Mouse (Mus musculus) heart, embryonic 15.5 days (tissue): ENCODE data around the gene Copz2. TPM values are rescaled to one million over a fixed set of nuclear protein-coding genes. Genes with fewer than 3 reads are reported as not detected.
"Not testable (repeated sequence)": the region's sequence is repeated elsewhere in the genome, so short reads cannot be mapped to it uniquely, and the experiment has no call there.

ENCODE experiments used
- ATAC-seq: fragments of 200-750 bp; cut with Nextera tagmentation; replicated peaks from 2 replicates; pipeline ENCODE4 v1.8.0; 2017; ENCODE audit warnings: low read depth, moderate TSS enrichment; ENCODE audit not compliant: insufficient number of reproducible peaks, insufficient read depth, low FRiP score
- H3K27ac ChIP-seq: fragments of 300-500 bp; sonication (generic); 2 replicates; pipeline ENCODE4 v1.5.1; 2015; ENCODE audit warnings: mild to moderate bottlenecking, inconsistent platforms
- H3K27me3 ChIP-seq: fragments of 300-500 bp; sonication (generic); 2 replicates; pipeline ENCODE4 v1.6.1; 2015; ENCODE audit warnings: inconsistent platforms
- H3K36me3 ChIP-seq: fragments of 300-500 bp; sonication (generic); 2 replicates; pipeline ENCODE4 v1.6.1; 2015; ENCODE audit warnings: mild to moderate bottlenecking, inconsistent platforms
- H3K4me1 ChIP-seq: fragments of 300-500 bp; sonication (generic); replicated peaks from 2 replicates; pipeline ENCODE4 v1.6.1; 2015; ENCODE audit warnings: inconsistent platforms
- H3K4me2 ChIP-seq: fragments of 300-500 bp; sonication (generic); 2 replicates; pipeline ENCODE4 v1.6.1; 2015; ENCODE audit warnings: inconsistent platforms, mild to moderate bottlenecking, moderate library complexity
- H3K4me3 ChIP-seq: fragments of 300-500 bp; sonication (generic); 2 replicates; pipeline ENCODE4 v1.5.1; 2015; ENCODE audit warnings: mild to moderate bottlenecking, inconsistent platforms
- H3K9ac ChIP-seq: fragments of 300-500 bp; sonication (generic); 2 replicates; pipeline ENCODE4 v1.6.1; 2015; ENCODE audit warnings: mild to moderate bottlenecking, inconsistent platforms
- H3K9me3 ChIP-seq: fragments of 300-500 bp; sonication (generic); replicated peaks from 2 replicates; pipeline ENCODE4 v1.6.1; 2016; ENCODE audit warnings: inconsistent platforms
- WGBS: fragments of 180-500 bp; shearing (Covaris S2); methylation state at CpG from one replicate; pipeline ENCODE4 v1.1.7; 2015; ENCODE audit warnings: mixed read lengths; 5-methylcytosine and 5-hydroxymethylcytosine counted together
- polyA plus RNA-seq: library from polyadenylated mRNA; unstranded; fragments of >200 nt; fragmentation: Nextera tagmentation; extraction: Ambion mirVana; gene quantifications from 2 replicates; pipeline ENCODE4 v1.2.1, GENCODE M21; 2015

The Copz2 gene
- 120 and 122 TPM in 2 replicates for polyA plus RNA-seq

GRCm38 (mm10) chr11:96849681-96850467, at the start of gene Copz2:
TSS of gene Copz2 (plus strand) at chr11:96849870.
- peak within 1 kb of the TSS; percentile 65 for H3K27ac ChIP-seq
- H3K27me3 ChIP-seq = no peaks in the 10 kb centered on the region
- 0 out of 2 replicates have a peak, but pooled peaks cover 11% of the 10 kb centered on the region for H3K36me3 ChIP-seq
- peaks cover 8% of the 10 kb centered on the region for H3K4me1 ChIP-seq
- peak within 1 kb of the TSS; percentile 65 for H3K4me3 ChIP-seq
- WGBS = 1% methylated on average over 56 of the region's 60 CpGs
- ATAC-seq = peak; percentile 92
- no peaks in the 10 kb centered on the region for H3K9me3 ChIP-seq
- H3K4me2 ChIP-seq = peak within 1 kb of the TSS; percentile 84
- peak within 1 kb of the TSS; percentile 74 for H3K9ac ChIP-seq

DNA sequence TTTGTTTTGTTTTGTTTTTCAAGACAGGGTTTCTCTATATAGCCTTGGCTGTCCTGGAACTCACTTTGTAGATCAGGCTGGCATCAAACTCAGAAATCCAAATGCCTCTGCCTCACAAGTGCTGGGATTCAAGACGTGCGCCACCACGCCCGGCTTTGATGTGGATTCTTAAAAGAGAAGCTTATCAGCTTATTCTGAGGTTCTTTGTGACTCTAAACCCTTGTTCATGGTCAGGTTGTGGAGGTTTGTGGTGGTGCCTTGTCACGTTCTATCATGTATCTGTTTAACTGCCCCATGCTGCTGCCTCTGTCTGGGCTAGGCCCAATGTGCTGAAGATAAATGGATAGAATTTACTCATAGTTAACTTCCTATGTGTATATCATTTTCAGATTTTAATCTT, 44.1 kb upstream of the Copz2 start:
- 88% methylated on average over 5 of the region's 5 CpGs for WGBS

DNA sequence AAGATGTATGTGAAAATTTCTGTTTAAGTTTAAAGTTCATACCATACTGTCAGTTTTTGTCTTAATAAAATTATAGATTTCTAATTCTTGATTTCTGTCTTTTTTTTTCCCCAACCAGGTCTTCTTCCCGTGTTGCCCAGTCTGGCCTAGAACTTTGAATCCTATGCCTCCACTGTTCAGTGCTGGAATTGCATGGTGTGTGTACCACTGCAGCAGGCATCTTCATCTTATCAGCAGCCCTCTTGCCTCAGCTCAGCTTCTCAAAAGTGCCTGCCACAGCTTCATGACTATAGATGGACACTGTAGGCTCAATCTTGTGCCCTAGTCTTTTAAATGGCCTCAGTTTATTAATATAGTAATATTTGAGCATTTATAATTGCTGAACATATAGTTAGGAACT, 41.6 kb upstream of the Copz2 start:
- no peak overlapping the region for H3K27ac ChIP-seq
- H3K9ac ChIP-seq = no peak overlapping the region
- WGBS = 38% methylated on average over 1 of the region's 1 CpGs
- H3K4me3 ChIP-seq = no peak overlapping the region
- H3K4me1 ChIP-seq = no peaks in the 10 kb centered on the region
- no peak for ATAC-seq
- H3K36me3 ChIP-seq = peaks cover 71% of the 10 kb centered on the region
- no peaks in the 10 kb centered on the region for H3K27me3 ChIP-seq
- no peak overlapping the region for H3K4me2 ChIP-seq
- no peaks in the 10 kb centered on the region for H3K9me3 ChIP-seq

More for the DNA sequence above, 44.1 kb upstream of the Copz2 start:
- no peak overlapping the region for H3K4me2 ChIP-seq
- H3K27ac ChIP-seq = no peak overlapping the region
- H3K4me3 ChIP-seq = no peak overlapping the region
- no peaks in the 10 kb centered on the region for H3K4me1 ChIP-seq
- no peaks in the 10 kb centered on the region for H3K27me3 ChIP-seq
- H3K36me3 ChIP-seq = peaks cover 79% of the 10 kb centered on the region
- H3K9ac ChIP-seq = no peak overlapping the region
- no peaks in the 10 kb centered on the region for H3K9me3 ChIP-seq
- ATAC-seq = no peak

GRCm38 (mm10) chr11:96809562-96810235, 40.0 kb upstream of the Copz2 start:
- H3K4me3 ChIP-seq = no peak overlapping the region
- peaks cover 61% of the 10 kb centered on the region for H3K36me3 ChIP-seq
- no peak for ATAC-seq
- H3K4me1 ChIP-seq = no peaks in the 10 kb centered on the region
- no peak overlapping the region for H3K9ac ChIP-seq
- no peak overlapping the region for H3K27ac ChIP-seq
- H3K4me2 ChIP-seq = no peak overlapping the region
- H3K9me3 ChIP-seq = no peaks in the 10 kb centered on the region
- H3K27me3 ChIP-seq = no peaks in the 10 kb centered on the region
- 95% methylated on average over 6 of the region's 6 CpGs for WGBS

DNA sequence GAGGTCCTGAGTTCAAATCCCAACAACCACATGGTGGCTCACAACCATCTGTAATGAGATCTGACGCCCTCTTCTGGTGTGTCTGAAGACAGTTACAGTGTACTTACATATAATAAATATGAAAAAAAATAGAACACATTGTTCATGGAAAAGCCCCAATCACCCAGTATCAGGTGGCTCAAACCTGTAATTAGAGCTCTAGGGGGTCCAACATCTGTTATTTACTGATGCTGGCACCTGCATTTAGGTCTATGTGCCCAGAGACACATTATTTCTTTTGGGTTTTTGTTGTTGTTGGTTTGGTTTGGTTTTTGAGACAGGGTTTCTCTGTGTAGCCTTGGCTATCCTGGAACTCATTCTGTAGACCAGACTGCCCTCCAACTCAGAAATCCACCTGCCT, 38.5 kb upstream of the Copz2 start:
- H3K4me1 ChIP-seq, H3K27me3 ChIP-seq, H3K4me3 ChIP-seq, H3K9ac ChIP-seq, H3K27ac ChIP-seq, ATAC-seq, H3K4me2 ChIP-seq, H3K9me3 ChIP-seq: not testable (repeated sequence)
- 79% methylated on average over 1 of the region's 1 CpGs for WGBS
- peaks cover 59% of the 10 kb centered on the region for H3K36me3 ChIP-seq

GRCm38 (mm10) chr11:96813455-96813854, 36.2 kb upstream of the Copz2 start:
- no peak overlapping the region for H3K27ac ChIP-seq
- ATAC-seq = no peak
- no peaks in the 10 kb centered on the region for H3K9me3 ChIP-seq
- H3K36me3 ChIP-seq = peaks cover 69% of the 10 kb centered on the region
- H3K27me3 ChIP-seq = no peaks in the 10 kb centered on the region
- H3K9ac ChIP-seq = no peak overlapping the region
- H3K4me3 ChIP-seq = no peak overlapping the region
- no peak overlapping the region for H3K4me2 ChIP-seq
- WGBS = 87% methylated on average over 4 of the region's 4 CpGs
- no peaks in the 10 kb centered on the region for H3K4me1 ChIP-seq

- 84% methylated on average over 5 of the region's 5 CpGs for WGBS
- Histone ChIP-seq H3K9me3 (no peaks in the 10 kb centered on the region), H3K4me2 (no peak overlapping the region), H3K4me1 (no peaks in the 10 kb centered on the region), H3K36me3 (peaks cover 69% of the 10 kb centered on the region), H3K4me3 (no peak overlapping the region), H3K27ac (no peak overlapping the region), H3K27me3 (no peaks in the 10 kb centered on the region), H3K9ac (no peak overlapping the region)
- no peak for ATAC-seq
These were observed 35.8 kb upstream of the Copz2 start for GRCm38 (mm10) chr11:96813920-96814319.

DNA sequence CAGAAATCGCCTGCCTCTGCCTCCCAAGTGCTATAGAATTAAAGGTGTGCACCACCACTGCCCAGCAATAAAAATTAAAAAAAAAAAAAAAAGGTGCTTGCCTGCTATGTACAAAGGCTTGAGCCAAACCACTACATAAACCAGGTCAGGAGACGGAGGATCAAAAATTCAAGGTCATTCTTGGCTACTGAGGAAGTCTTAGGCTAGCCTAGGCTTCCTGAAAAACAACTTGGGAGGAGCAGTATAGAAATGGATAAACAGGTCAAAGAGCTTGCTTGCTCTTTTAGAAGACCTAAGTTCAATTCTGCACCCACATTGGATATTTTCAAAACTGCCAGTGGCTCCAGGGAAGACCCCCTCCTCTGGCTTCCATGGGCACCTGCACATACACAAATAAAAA, 35.2 kb upstream of the Copz2 start:
- Histone ChIP-seq H3K27me3 (no peaks in the 10 kb centered on the region), H3K9me3 (no peaks in the 10 kb centered on the region), H3K36me3 (peaks cover 69% of the 10 kb centered on the region), H3K9ac (no peak overlapping the region), H3K4me3 (no peak overlapping the region), H3K4me2 (no peak overlapping the region), H3K4me1 (no peaks in the 10 kb centered on the region), H3K27ac (no peak overlapping the region)
- WGBS = 83% methylated on average over 2 of the region's 2 CpGs
- no peak for ATAC-seq

DNA sequence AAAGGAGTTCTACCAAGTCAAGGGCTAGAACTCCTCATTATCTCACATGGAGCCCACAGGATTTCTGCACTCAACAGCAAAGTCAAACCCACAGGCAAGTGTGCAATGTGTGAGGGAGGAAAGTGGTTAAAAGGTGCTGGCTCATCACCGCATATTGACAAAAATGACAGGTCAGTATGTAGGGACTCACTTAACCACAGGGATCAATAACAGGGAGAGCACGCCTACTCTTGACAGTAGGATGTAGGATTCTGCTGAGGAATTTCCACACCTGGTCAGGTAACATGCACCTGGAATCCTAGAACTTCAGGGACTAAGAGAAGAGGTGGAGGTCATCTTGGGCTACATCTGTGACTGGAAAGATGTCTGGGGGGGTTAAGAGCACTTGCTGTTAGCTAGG, 33.8 kb upstream of the Copz2 start:
- Histone ChIP-seq H3K4me2 (no peak overlapping the region), H3K36me3 (peaks cover 69% of the 10 kb centered on the region)
- WGBS = 97% methylated on average over 2 of the region's 2 CpGs

GRCm38 (mm10) chr11:96816494-96816893, 33.2 kb upstream of the Copz2 start:
- Histone ChIP-seq H3K36me3 (peaks cover 74% of the 10 kb centered on the region), H3K4me2 (no peak overlapping the region)
- WGBS = 89% methylated on average over 1 of the region's 1 CpGs

More for the DNA sequence above, 33.8 kb upstream of the Copz2 start:
- Histone ChIP-seq H3K9me3 (no peaks in the 10 kb centered on the region), H3K4me3 (no peak overlapping the region), H3K4me1 (no peaks in the 10 kb centered on the region), H3K27ac (no peak overlapping the region), H3K27me3 (no peaks in the 10 kb centered on the region), H3K9ac (no peak overlapping the region)
- no peak for ATAC-seq

GRCm38 (mm10) chr11:96816979-96817378, 32.7 kb upstream of the Copz2 start:
- ATAC-seq = no peak
- H3K36me3 ChIP-seq = peaks cover 78% of the 10 kb centered on the region

More at GRCm38 (mm10) chr11:96816494-96816893, 33.2 kb upstream of the Copz2 start:
- Histone ChIP-seq H3K4me3 (no peak overlapping the region), H3K27ac (no peak overlapping the region), H3K9me3 (no peaks in the 10 kb centered on the region), H3K9ac (no peak overlapping the region), H3K4me1 (no peaks in the 10 kb centered on the region), H3K27me3 (no peaks in the 10 kb centered on the region)
- ATAC-seq = no peak

More at GRCm38 (mm10) chr11:96816979-96817378, 32.7 kb upstream of the Copz2 start:
- H3K9ac ChIP-seq = no peak overlapping the region
- WGBS = 85% methylated on average over 5 of the region's 5 CpGs
- no peak overlapping the region for H3K27ac ChIP-seq
- H3K4me2 ChIP-seq = no peak overlapping the region
- no peak overlapping the region for H3K4me3 ChIP-seq
- no peaks in the 10 kb centered on the region for H3K27me3 ChIP-seq
- no peaks in the 10 kb centered on the region for H3K4me1 ChIP-seq
- H3K9me3 ChIP-seq = no peaks in the 10 kb centered on the region
